ENCODE assay signal across 8 mouse cellular contexts in the genomic region with DNA sequence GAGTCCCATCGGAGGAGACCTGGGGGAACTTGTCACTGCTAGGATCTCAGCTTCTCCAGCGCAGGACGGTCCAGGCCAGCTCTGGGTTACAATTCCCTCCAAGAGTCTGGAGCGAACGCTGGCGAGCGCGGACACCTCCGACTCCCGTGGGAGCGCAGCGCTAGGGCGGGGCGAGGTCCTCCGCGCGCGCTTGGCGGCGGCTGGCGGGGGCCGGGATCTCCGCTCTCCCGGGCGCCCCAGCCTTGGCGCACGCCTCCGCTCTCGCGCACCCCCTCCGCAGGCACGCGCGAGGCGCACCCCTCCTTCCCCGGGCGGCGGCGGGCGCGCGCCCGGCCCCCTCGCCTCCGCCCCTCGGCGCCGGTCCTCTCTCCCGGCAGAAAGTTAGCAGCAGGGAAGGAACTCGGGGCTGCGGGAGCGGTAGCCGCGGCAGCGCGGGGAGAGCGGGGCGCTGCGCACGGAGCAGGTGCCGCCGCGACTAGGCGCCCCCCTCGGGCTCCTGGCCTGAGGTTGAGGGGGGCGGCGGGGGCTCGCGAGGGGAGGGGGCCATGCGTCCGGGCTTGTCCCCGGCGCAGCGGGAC. TPM values are rescaled to one million over a fixed set of nuclear protein-coding genes. Genes with fewer than 3 reads are reported as not detected.
A peak's percentile ranks its signal among the peaks of the same experiment; 100 is the strongest.
DNase-seq lines count a peak whose midpoint lies in the region; ATAC-seq and TF ChIP-seq lines count a peak whose summit lies in the region.
"Had no signal": no experiment of that assay in that cellular context is flagged by ENCODE, and none has a peak within 500 bp of the region (broad histone marks: within the 10 kb centered on the region; RNA-seq: fewer than 3 reads in every experiment).

Hs3st4 (plus strand) TSS at position 409 of the 578 bp plus-strand sequence.

- TF ChIP-seq EP300 in liver, postnatal 0 days (IDR thresholded peaks at IDR 0.05; ENCODE audit: low read depth): no peak

- peaks cover 63% of the 10 kb centered on the region for H3K27me3 ChIP-seq in lung, embryonic 14.5 days (ENCODE audit: insufficient read depth, low read length)
- H3K27me3 ChIP-seq in forebrain, embryonic 11.5 days (ENCODE audit: control insufficient read depth, insufficient read depth, low read length): peaks cover 49% of the 10 kb centered on the region
- H3K27me3 ChIP-seq in intestine, embryonic 14.5 days (replicated peaks; ENCODE audit: control insufficient read depth, insufficient read depth, low read length): peaks cover 75% of the 10 kb centered on the region
- peaks cover 40% of the 10 kb centered on the region for H3K27me3 ChIP-seq in liver, postnatal 0 days (ENCODE audit: insufficient read depth, low read length)
- H3K27me3 ChIP-seq in stomach, embryonic 15.5 days (replicated peaks): peaks cover 67% of the 10 kb centered on the region

- TF ChIP-seq CTCF in lung, embryonic 14.5 days (IDR thresholded peaks at IDR 0.05; ENCODE audit: low read depth): no peak
- TF ChIP-seq CTCF in liver, postnatal 0 days (IDR thresholded peaks at IDR 0.05; ENCODE audit: low read depth): no peak

- WGBS in lung, embryonic 14.5 days: 2% methylated on average over 26 of the region's 74 CpGs
- WGBS in forebrain, embryonic 11.5 days: under 1% methylated on average over 36 of the region's 74 CpGs
- WGBS in intestine, embryonic 14.5 days: 1% methylated on average over 51 of the region's 74 CpGs
- 3% methylated on average over 39 of the region's 74 CpGs for WGBS in liver, postnatal 0 days (ENCODE audit: insufficient replicate concordance)
- WGBS in stomach, embryonic 15.5 days: under 1% methylated on average over 43 of the region's 74 CpGs

- H3K9ac ChIP-seq in lung, embryonic 14.5 days: peak within 1 kb of the TSS; percentile 23; the same call in 1 of the 2 replicates
- peak within 1 kb of the TSS; percentile 39 for H3K9ac ChIP-seq in forebrain, embryonic 11.5 days (ENCODE audit: low read length)
- no peak within 1 kb of the TSS for H3K9ac ChIP-seq in intestine, embryonic 14.5 days (ENCODE audit: low read length)
- H3K9ac ChIP-seq in liver, postnatal 0 days (replicated peaks): no peak within 1 kb of the TSS
- H3K9ac ChIP-seq in stomach, embryonic 15.5 days: no peak within 1 kb of the TSS

- peak; percentile 27 for DNase-seq in lung, embryonic 14.5 days
- no peak for DNase-seq in lung, postnatal 36 days
- DNase-seq in forebrain, embryonic 11.5 days (ENCODE audit: low spot score): peak; percentile 67
- DNase-seq in intestine, embryonic 14.5 days (ENCODE audit: low spot score): peak; percentile 58
- no peak for DNase-seq in liver, postnatal 0 days
- no peak for DNase-seq in spleen, postnatal 4 days (ENCODE audit: low spot score in 2 of 2)

- H3K4me1 ChIP-seq in lung, embryonic 14.5 days (ENCODE audit: insufficient read depth): no peaks in the 10 kb centered on the region
- H3K4me1 ChIP-seq in forebrain, embryonic 11.5 days (replicated peaks; ENCODE audit: control insufficient read depth, insufficient read depth, low read length): 0 out of 2 replicates have a peak, but pooled peaks cover 5% of the 10 kb centered on the region
- peaks cover 6% of the 10 kb centered on the region; the same call in 1 of the 2 replicates for H3K4me1 ChIP-seq in intestine, embryonic 14.5 days (replicated peaks; ENCODE audit: control insufficient read depth, insufficient read depth, low read length)
- H3K4me1 ChIP-seq in liver, postnatal 0 days (ENCODE audit: insufficient read depth): no peaks in the 10 kb centered on the region
- H3K4me1 ChIP-seq in stomach, embryonic 15.5 days: peaks cover 4% of the 10 kb centered on the region; the same call in 1 of the 2 replicates
- H3K4me1 ChIP-seq: megakaryocyte, embryonic 14.5 days had no signal

- no peak within 1 kb of the TSS for H3K27ac ChIP-seq in lung, embryonic 14.5 days (ENCODE audit: low read depth)
- H3K27ac ChIP-seq in forebrain, embryonic 11.5 days (ENCODE audit: low read depth, low read length): no peak within 1 kb of the TSS
- no peak within 1 kb of the TSS for H3K27ac ChIP-seq in intestine, embryonic 14.5 days (ENCODE audit: low read depth)
- no peak within 1 kb of the TSS for H3K27ac ChIP-seq in liver, postnatal 0 days (ENCODE audit: low read depth)
- no peak within 1 kb of the TSS for H3K27ac ChIP-seq in stomach, embryonic 15.5 days

- H3K4me3 ChIP-seq in lung, embryonic 14.5 days (ENCODE audit: low read depth, low read length): peak within 1 kb of the TSS; percentile 47
- peak within 1 kb of the TSS; percentile 65 for H3K4me3 ChIP-seq in forebrain, embryonic 11.5 days (ENCODE audit: low read depth, low read length)
- H3K4me3 ChIP-seq in intestine, embryonic 14.5 days (ENCODE audit: low read depth, low read length): peak within 1 kb of the TSS; percentile 44
- no peak within 1 kb of the TSS for H3K4me3 ChIP-seq in liver, postnatal 0 days (ENCODE audit: low read depth, low read length)
- peak within 1 kb of the TSS; percentile 50 for H3K4me3 ChIP-seq in stomach, embryonic 15.5 days (replicated peaks)
- H3K4me3 ChIP-seq: megakaryocyte, embryonic 14.5 days had no signal

- no peaks in the 10 kb centered on the region for H3K36me3 ChIP-seq in lung, embryonic 14.5 days (ENCODE audit: insufficient read depth)
- no peaks in the 10 kb centered on the region for H3K36me3 ChIP-seq in forebrain, embryonic 11.5 days (ENCODE audit: control insufficient read depth, insufficient read depth, low read length)
- no peaks in the 10 kb centered on the region for H3K36me3 ChIP-seq in intestine, embryonic 14.5 days (ENCODE audit: control insufficient read depth, insufficient read depth, low read length)
- no peaks in the 10 kb centered on the region for H3K36me3 ChIP-seq in liver, postnatal 0 days (replicated peaks; ENCODE audit: insufficient read depth, low read length)
- no peaks in the 10 kb centered on the region for H3K36me3 ChIP-seq in stomach, embryonic 15.5 days

- peak within 1 kb of the TSS; percentile 95 for H3K4me2 ChIP-seq in lung, embryonic 14.5 days
- peak within 1 kb of the TSS; percentile 95 for H3K4me2 ChIP-seq in forebrain, embryonic 11.5 days (ENCODE audit: low read depth, low read length, severe bottlenecking)
- peak within 1 kb of the TSS; percentile 79 for H3K4me2 ChIP-seq in intestine, embryonic 14.5 days (ENCODE audit: low read length)
- H3K4me2 ChIP-seq in liver, postnatal 0 days (ENCODE audit: low read depth, low read length): 0 out of 2 replicates have a peak within 1 kb of the TSS, but pooled peaks have one; percentile 18
- peak within 1 kb of the TSS; percentile 94 for H3K4me2 ChIP-seq in stomach, embryonic 15.5 days

- H3K9me3 ChIP-seq in lung, embryonic 14.5 days (ENCODE audit: low read depth, low read length): no peaks in the 10 kb centered on the region
- H3K9me3 ChIP-seq in forebrain, embryonic 11.5 days (ENCODE audit: control insufficient read depth, low read length): no peaks in the 10 kb centered on the region
- H3K9me3 ChIP-seq in intestine, embryonic 14.5 days (ENCODE audit: control insufficient read depth, low read length): no peaks in the 10 kb centered on the region
- H3K9me3 ChIP-seq in liver, postnatal 0 days (ENCODE audit: low read length): no peaks in the 10 kb centered on the region
- H3K9me3 ChIP-seq in stomach, embryonic 15.5 days: no peaks in the 10 kb centered on the region
- H3K9me3 ChIP-seq: megakaryocyte, embryonic 14.5 days had no signal

- ATAC-seq in lung, embryonic 14.5 days (ENCODE audit: insufficient read depth): peak; percentile 65
- peak; percentile 52 for ATAC-seq in forebrain, embryonic 11.5 days (replicated peaks; ENCODE audit: low FRiP score)
- ATAC-seq in intestine, embryonic 14.5 days (replicated peaks; ENCODE audit: low FRiP score, low TSS enrichment, low read depth): 0 out of 2 replicates have a peak, but pooled peaks have one; percentile 19
- ATAC-seq in liver, postnatal 0 days: no peak
- ATAC-seq in stomach, embryonic 15.5 days (ENCODE audit: insufficient read depth, low FRiP score, low read depth): no peak

RNA-seq across cellular contexts. Expression of gene Hs3st4, which starts in this region (rescaled TPM):
- 0.05 TPM in 1 of 2 replicates, not detected in the other for polyA plus RNA-seq in lung, embryonic 14.5 days (2014; fragmentation: Nextera tagmentation; extraction: Ambion mirVana)
- 0.11 and 0.16 TPM in 2 replicates for polyA plus RNA-seq in forebrain, embryonic 11.5 days (2014; fragmentation: Nextera tagmentation; extraction: Ambion mirVana)
- polyA plus RNA-seq in intestine, embryonic 14.5 days (2014; fragmentation: Nextera tagmentation; extraction: Ambion mirVana): 0.11 TPM in 1 of 2 replicates, not detected in the other
- not detected in 2 replicates for polyA plus RNA-seq in liver, postnatal 0 days (2015; fragmentation: Nextera tagmentation; extraction: Ambion mirVana)
- 0.37 and 0.39 TPM in 2 replicates for polyA plus RNA-seq in stomach, embryonic 15.5 days (2015; fragmentation: Nextera tagmentation; extraction: Ambion mirVana)

Comparison
In these comparisons a context has a peak if more than half of its experiments do, and no peak if none do; other contexts are left out.
1. Peak in DNase-seq, ATAC-seq, H3K4me3 ChIP-seq, H3K9ac ChIP-seq and H3K4me2 ChIP-seq in lung, embryonic 14.5 days; RNA of the gene not detected or under 1 TPM.
2. Peak in DNase-seq, ATAC-seq, H3K4me3 ChIP-seq, H3K9ac ChIP-seq and H3K4me2 ChIP-seq in forebrain, embryonic 11.5 days; RNA of the gene not detected or under 1 TPM.
3. Peak in DNase-seq, ATAC-seq, H3K4me3 ChIP-seq and H3K4me2 ChIP-seq in intestine, embryonic 14.5 days; RNA of the gene not detected or under 1 TPM.
4. H3K4me2 ChIP-seq: peak in every context shown above with its lines; median percentile 95 in lung, embryonic 14.5 days; 95 in forebrain, embryonic 11.5 days; 94 in stomach, embryonic 15.5 days; 79 in intestine, embryonic 14.5 days; 18 in liver, postnatal 0 days.